ENCODE assay signal across 27 mouse cellular contexts in the genomic region with DNA sequence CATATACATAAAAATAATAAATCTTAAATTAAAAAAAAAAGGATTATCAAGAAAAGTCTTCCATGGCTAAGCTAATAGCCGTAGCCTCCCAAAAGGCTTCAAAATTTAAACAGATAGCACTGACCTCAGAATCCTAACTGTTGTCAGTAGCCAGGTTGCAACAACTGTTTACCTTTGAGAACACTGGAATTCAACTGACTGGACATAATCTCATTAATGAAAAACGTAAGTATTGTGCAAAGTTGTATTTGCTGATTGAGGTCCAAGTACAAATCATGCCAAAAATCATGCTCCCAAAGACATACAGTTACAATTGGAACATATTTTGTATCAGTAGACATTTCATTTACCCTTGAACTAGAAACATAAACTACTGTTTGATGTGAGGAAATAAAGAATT. TPM values are rescaled to one million over a fixed set of nuclear protein-coding genes. Genes with fewer than 3 reads are reported as not detected.
DNase-seq lines count a peak whose midpoint lies in the region; ATAC-seq and TF ChIP-seq lines count a peak whose summit lies in the region.
"Had no signal": no experiment of that assay in that cellular context is flagged by ENCODE, and none has a peak within 500 bp of the region (broad histone marks: within the 10 kb centered on the region; RNA-seq: fewer than 3 reads in every experiment).

No protein-coding gene starts in this region.

- H3K27me3 ChIP-seq in liver, adult 2 months (ENCODE audit: control insufficient read depth, insufficient read depth, low read length), result no peaks in the 10 kb centered on the region
- H3K27me3 ChIP-seq in liver, embryonic 11.5 days (replicated peaks; ENCODE audit: control insufficient read depth, insufficient read depth, low read length), result no peaks in the 10 kb centered on the region
- no peaks in the 10 kb centered on the region for H3K27me3 ChIP-seq in liver, embryonic 16.5 days (ENCODE audit: control insufficient read depth, insufficient read depth, low read depth, low read length)
- H3K27me3 ChIP-seq in liver, embryonic 12.5 days (replicated peaks), result no peaks in the 10 kb centered on the region
- H3K27me3 ChIP-seq in liver, postnatal 0 days (ENCODE audit: insufficient read depth, low read length), result no peaks in the 10 kb centered on the region
- H3K27me3 ChIP-seq: CH12.LX, Patski had no signal

- TF ChIP-seq POLR2A in liver, adult 2 months (IDR thresholded peaks at IDR 0.05; ENCODE audit: extremely low read depth, insufficient read depth, low read length), result no peak

- ATAC-seq in liver, embryonic 11.5 days (replicated peaks; ENCODE audit: low FRiP score), result no peak
- peak; percentile 60 for ATAC-seq in liver, embryonic 16.5 days (ENCODE audit: low read depth)
- no peak for ATAC-seq in liver, embryonic 12.5 days
- peak; percentile 67 for ATAC-seq in liver, postnatal 0 days
- ATAC-seq: activated CD4-positive, CD25-positive, alpha-beta regulatory T cell, adult 4 months; CD4-positive, CD25-positive, alpha-beta regulatory T cell, adult 4 months; Patski had no signal

- peaks cover 3% of the 10 kb centered on the region for H3K4me1 ChIP-seq in liver, adult 2 months (ENCODE audit: control insufficient read depth, insufficient read depth, low read length)
- no peaks in the 10 kb centered on the region for H3K4me1 ChIP-seq in liver, embryonic 11.5 days (replicated peaks; ENCODE audit: control insufficient read depth, insufficient read depth, low read length)
- H3K4me1 ChIP-seq in liver, embryonic 16.5 days (ENCODE audit: control insufficient read depth, low read depth, low read length), result no peaks in the 10 kb centered on the region
- no peaks in the 10 kb centered on the region for H3K4me1 ChIP-seq in liver, embryonic 12.5 days
- H3K4me1 ChIP-seq in liver, postnatal 0 days (ENCODE audit: insufficient read depth), result peaks cover 3% of the 10 kb centered on the region; the same call in 1 of the 2 replicates

- H3K9ac ChIP-seq in liver, adult 2 months (ENCODE audit: low read depth, low read length), result no peak overlapping the region
- no peak overlapping the region for H3K9ac ChIP-seq in liver, embryonic 11.5 days (ENCODE audit: low read depth, low read length)
- H3K9ac ChIP-seq in liver, embryonic 16.5 days (ENCODE audit: low read depth, low read length), result no peak overlapping the region
- H3K9ac ChIP-seq in liver, embryonic 12.5 days, result no peak overlapping the region
- no peak overlapping the region for H3K9ac ChIP-seq in liver, postnatal 0 days (replicated peaks)

- H3K4me2 ChIP-seq in liver, embryonic 11.5 days, result no peak overlapping the region
- no peak overlapping the region for H3K4me2 ChIP-seq in liver, embryonic 16.5 days (ENCODE audit: low read depth, low read length)
- no peak overlapping the region for H3K4me2 ChIP-seq in liver, embryonic 12.5 days
- H3K4me2 ChIP-seq in liver, postnatal 0 days (ENCODE audit: low read depth, low read length), result no peak overlapping the region

- no peaks in the 10 kb centered on the region for H3K9me3 ChIP-seq in liver, embryonic 11.5 days (ENCODE audit: control insufficient read depth, low read length)
- no peaks in the 10 kb centered on the region for H3K9me3 ChIP-seq in liver, embryonic 16.5 days (replicated peaks; ENCODE audit: control insufficient read depth, low read length)
- H3K9me3 ChIP-seq in liver, embryonic 12.5 days (replicated peaks), result no peaks in the 10 kb centered on the region
- no peaks in the 10 kb centered on the region for H3K9me3 ChIP-seq in liver, postnatal 0 days (ENCODE audit: low read length)
- H3K9me3 ChIP-seq: G1E had no signal

- H3K36me3 ChIP-seq in liver, adult 2 months (ENCODE audit: control insufficient read depth, insufficient read depth, low read length), result peaks cover 20% of the 10 kb centered on the region
- H3K36me3 ChIP-seq in liver, embryonic 11.5 days (ENCODE audit: control insufficient read depth, insufficient read depth, low read length), result no peaks in the 10 kb centered on the region
- no peaks in the 10 kb centered on the region for H3K36me3 ChIP-seq in liver, embryonic 16.5 days (ENCODE audit: control insufficient read depth, insufficient read depth)
- no peaks in the 10 kb centered on the region for H3K36me3 ChIP-seq in liver, embryonic 12.5 days
- H3K36me3 ChIP-seq in liver, postnatal 0 days (replicated peaks; ENCODE audit: insufficient read depth, low read length), result no peaks in the 10 kb centered on the region
- H3K36me3 ChIP-seq: G1E had no signal

- H3K79me2 ChIP-seq in liver, adult 2 months (ENCODE audit: control insufficient read depth, insufficient read depth, low read length), result peaks cover 12% of the 10 kb centered on the region; the same call in 1 of the 2 replicates

- TF ChIP-seq CTCF in liver, adult 2 months (IDR thresholded peaks at IDR 0.05; ENCODE audit: low read depth, low read length), result no peak
- TF ChIP-seq CTCF in liver, postnatal 0 days (IDR thresholded peaks at IDR 0.05; ENCODE audit: low read depth), result no peak

- peak overlapping the region; percentile 99 for H3K27ac ChIP-seq in liver, adult 2 months (replicated peaks; ENCODE audit: insufficient read depth, low read depth, low read length)
- no peak overlapping the region for H3K27ac ChIP-seq in liver, embryonic 11.5 days (ENCODE audit: low read depth, low read length)
- no peak overlapping the region for H3K27ac ChIP-seq in liver, embryonic 16.5 days (ENCODE audit: low read length)
- no peak overlapping the region for H3K27ac ChIP-seq in liver, embryonic 12.5 days
- H3K27ac ChIP-seq in liver, postnatal 0 days (ENCODE audit: low read depth), result no peak overlapping the region

- DNase-seq in liver, adult 2 months (ENCODE audit: extremely low read depth, low read depth, low spot score), result peak; percentile 99
- no peak for DNase-seq in liver, embryonic 11.5 days (ENCODE audit: low spot score)
- DNase-seq in liver, postnatal 0 days, result no peak
- no peak for DNase-seq in liver
- DNase-seq: adrenal gland, adult 2 months; adrenal gland, adult 8-10 months; adrenal gland, postnatal 10 days; adrenal gland, postnatal 14 days; adrenal gland, postnatal 25 days; adrenal gland, postnatal 36 days; B cell, adult 2 months; cerebellum, adult 11 months; cerebellum, adult 11-12 months; cerebellum, adult 18-20 months had no signal

- 21% methylated on average over 2 of the region's 2 CpGs for WGBS in liver, adult 2 months
- 75% methylated on average over 2 of the region's 2 CpGs for WGBS in liver, embryonic 11.5 days
- WGBS in liver, embryonic 16.5 days (ENCODE audit: insufficient replicate concordance), result 46% methylated on average over 2 of the region's 2 CpGs
- 56% methylated on average over 2 of the region's 2 CpGs for WGBS in liver, embryonic 12.5 days (ENCODE audit: insufficient replicate concordance)
- WGBS in liver, postnatal 0 days (ENCODE audit: insufficient replicate concordance), result 40% methylated on average over 2 of the region's 2 CpGs

- H3K4me3 ChIP-seq in liver, adult 2 months (ENCODE audit: insufficient read depth, low read depth, low read length), result peak overlapping the region; percentile 65; the same call in 1 of the 2 replicates
- H3K4me3 ChIP-seq in liver, embryonic 11.5 days (ENCODE audit: low read depth, low read length), result no peak overlapping the region
- no peak overlapping the region for H3K4me3 ChIP-seq in liver, embryonic 16.5 days (ENCODE audit: low read depth, low read length)
- no peak overlapping the region for H3K4me3 ChIP-seq in liver, embryonic 12.5 days
- H3K4me3 ChIP-seq in liver, postnatal 0 days (ENCODE audit: low read depth, low read length), result no peak overlapping the region

- no peak for TF ChIP-seq EP300 in liver, postnatal 0 days (IDR thresholded peaks at IDR 0.05; ENCODE audit: low read depth)

RNA-seq across cellular contexts. Expression of a gene that starts 0.8 kb away (rescaled TPM):
- total RNA-seq in liver, adult 2 months (2014; rRNA removed), result 3,491 and 9,418 TPM in 2 replicates
- 796 and 1,349 TPM in 2 replicates for polyA plus RNA-seq in liver, adult 2 months (2012; rRNA removed)
- polyA plus RNA-seq in liver, embryonic 11.5 days (2014; fragmentation: Nextera tagmentation; extraction: Ambion mirVana), result not detected in 2 replicates
- polyA plus RNA-seq in liver, embryonic 16.5 days (2015; fragmentation: Nextera tagmentation; extraction: Ambion mirVana), result not detected in 2 replicates
- not detected in 2 replicates for polyA plus RNA-seq in liver, embryonic 12.5 days (2016; fragmentation: Nextera tagmentation; extraction: Ambion mirVana)
- polyA plus RNA-seq in liver, postnatal 0 days (2015; fragmentation: Nextera tagmentation; extraction: Ambion mirVana), result not detected in 2 replicates
- total RNA-seq: adrenal gland, postnatal 10 days; adrenal gland, postnatal 4 days; CH12.LX; ES-E14; G1E; MEL had no signal
- polyA plus RNA-seq: activated CD4-positive, CD25-positive, alpha-beta regulatory T cell, adult 4 months; brain, embryonic 14.5 days; C2C12; CD4-positive, CD25-positive, alpha-beta regulatory T cell, adult 4 months; G1E; Patski had no signal

RNA-seq across cellular contexts. Expression of a gene that starts 34.0 kb away (rescaled TPM):
- total RNA-seq in liver, adult 2 months (2014; rRNA removed), result 305 and 383 TPM in 2 replicates
- polyA plus RNA-seq in liver, adult 2 months (2012; rRNA removed), result 14.3 and 24.3 TPM in 2 replicates
- not detected in 2 replicates for polyA plus RNA-seq in liver, embryonic 11.5 days (2014; fragmentation: Nextera tagmentation; extraction: Ambion mirVana)
- polyA plus RNA-seq in liver, embryonic 16.5 days (2015; fragmentation: Nextera tagmentation; extraction: Ambion mirVana), result 0.14 TPM in 1 of 2 replicates, not detected in the other
- not detected in 2 replicates for polyA plus RNA-seq in liver, embryonic 12.5 days (2016; fragmentation: Nextera tagmentation; extraction: Ambion mirVana)
- 0.23 and 0.60 TPM in 2 replicates for polyA plus RNA-seq in liver, postnatal 0 days (2015; fragmentation: Nextera tagmentation; extraction: Ambion mirVana)
- total RNA-seq: adrenal gland, adult 18-20 months; adrenal gland, adult 2 months; adrenal gland, postnatal 10 days; adrenal gland, postnatal 14 days; adrenal gland, postnatal 25 days; adrenal gland, postnatal 4 days; CH12.LX; ES-E14; G1E; MEL had no signal
- polyA plus RNA-seq: activated CD4-positive, CD25-positive, alpha-beta regulatory T cell, adult 4 months; adrenal gland, adult 2 months; brain, embryonic 14.5 days; C2C12; CD4-positive, CD25-positive, alpha-beta regulatory T cell, adult 4 months; G1E; Patski had no signal

Comparison
In these comparisons a context has a peak if more than half of its experiments do, and no peak if none do; other contexts are left out.
1. ATAC-seq: peak in liver, embryonic 16.5 days (single experiment) and liver, postnatal 0 days (single experiment); none in liver, embryonic 11.5 days (single experiment) and liver, embryonic 12.5 days (single experiment).
2. RNA of a gene that starts 0.8 kb away (polyA plus RNA-seq): 796 to 1,349 TPM in liver, adult 2 months; not detected in liver, embryonic 16.5 days, not detected in liver, embryonic 11.5 days, not detected in liver, embryonic 12.5 days and not detected in liver, postnatal 0 days; every median in the first group is over 100 times any median in the second.